Mouse (Mus musculus) brain, embryonic 14.5 days (tissue): Measurements from ENCODE around the gene Lrsam1.

Experiments
- CTCF ChIP-seq: fragments of 200-500 bp; IDR thresholded peaks from 2 replicates; pipeline ENCODE4 v1.5.1; 2012; ENCODE audit warnings: inconsistent platforms, mild to moderate bottlenecking, moderate library complexity, borderline replicate concordance; ENCODE audit not compliant: insufficient read depth, insufficient read length; ENCODE audit errors: extremely low read depth
- POLR2A ChIP-seq: fragments of 200-500 bp; IDR thresholded peaks from 2 replicates; pipeline ENCODE4 v1.6.1; 2012; ENCODE audit warnings: mild to moderate bottlenecking, inconsistent platforms, borderline replicate concordance; ENCODE audit not compliant: poor library complexity, insufficient read depth, insufficient read length, severe bottlenecking; ENCODE audit errors: extremely low read depth

GRCm38 (mm10) chr2:32979675-32980074 lies 18.3 kb upstream of the Lrsam1 start:
- TF ChIP-seq CTCF (no peak), POLR2A (no peak)
